Mouse (Mus musculus): ENCODE results near the gene Xpr1. TPM values are rescaled to one million over a fixed set of nuclear protein-coding genes. Genes with fewer than 3 reads are reported as not detected.

Xpr1 gene
- polyA plus RNA-seq, 1 experiment from 2014 or later = 2.3 TPM

- H3K4me1 ChIP-seq (ENCODE audit: insufficient read depth) = peaks cover 5% of the 10 kb centered on the region; the same call in 1 of the 2 replicates
- no peak overlapping the region for H3K4me3 ChIP-seq (ENCODE audit: low read depth, low read length)
- no peak overlapping the region for H3K4me2 ChIP-seq (ENCODE audit: low read depth, low read length)
- DNase-seq = no peak
- ATAC-seq = no peak
- no peak overlapping the region for H3K9ac ChIP-seq (replicated peaks)
- H3K36me3 ChIP-seq (replicated peaks; ENCODE audit: insufficient read depth, low read length) = no peaks in the 10 kb centered on the region
- H3K27ac ChIP-seq (ENCODE audit: low read depth) = no peak overlapping the region
- no peaks in the 10 kb centered on the region for H3K27me3 ChIP-seq (ENCODE audit: insufficient read depth, low read length)
- TF ChIP-seq CTCF (IDR thresholded peaks at IDR 0.05; ENCODE audit: low read depth) (no peak), EP300 (IDR thresholded peaks at IDR 0.05; ENCODE audit: low read depth) (no peak)
- WGBS (ENCODE audit: insufficient replicate concordance) = 80% methylated on average over 6 of the region's 6 CpGs
- no peaks in the 10 kb centered on the region for H3K9me3 ChIP-seq (ENCODE audit: low read length)
Observed at GRCm38 (mm10) chr1:155232786-155233185, 184.4 kb downstream of the Xpr1 start.

GRCm38 (mm10) chr1:155232385-155232784 is 184.8 kb downstream of the Xpr1 start:
- TF ChIP-seq CTCF (IDR thresholded peaks at IDR 0.05; ENCODE audit: low read depth) (no peak), EP300 (IDR thresholded peaks at IDR 0.05; ENCODE audit: low read depth) (no peak)
- 78% methylated on average over 12 of the region's 12 CpGs for WGBS (ENCODE audit: insufficient replicate concordance)
- no peak overlapping the region for H3K27ac ChIP-seq (ENCODE audit: low read depth)
- DNase-seq (no peak), ATAC-seq (no peak)
- no peaks in the 10 kb centered on the region for H3K9me3 ChIP-seq (ENCODE audit: low read length)
- H3K36me3 ChIP-seq (replicated peaks; ENCODE audit: insufficient read depth, low read length) = no peaks in the 10 kb centered on the region
- H3K4me3 ChIP-seq (ENCODE audit: low read depth, low read length) = no peak overlapping the region
- H3K4me1 ChIP-seq (ENCODE audit: insufficient read depth) = peaks cover 5% of the 10 kb centered on the region; the same call in 1 of the 2 replicates
- no peaks in the 10 kb centered on the region for H3K27me3 ChIP-seq (ENCODE audit: insufficient read depth, low read length)
- no peak overlapping the region for H3K4me2 ChIP-seq (ENCODE audit: low read depth, low read length)
- H3K9ac ChIP-seq (replicated peaks) = no peak overlapping the region

- TF ChIP-seq EP300 (IDR thresholded peaks at IDR 0.05; ENCODE audit: low read depth) = no peak
- TF ChIP-seq CTCF (IDR thresholded peaks at IDR 0.05; ENCODE audit: low read depth) = no peak
- no peak for DNase-seq
- no peak; the same call in 1 of the 2 replicates for ATAC-seq
- Histone ChIP-seq H3K9ac (replicated peaks) (no peak overlapping the region), H3K9me3 (ENCODE audit: low read length) (no peaks in the 10 kb centered on the region), H3K27ac (ENCODE audit: low read depth) (no peak overlapping the region), H3K36me3 (replicated peaks; ENCODE audit: insufficient read depth, low read length) (no peaks in the 10 kb centered on the region), H3K4me3 (ENCODE audit: low read depth, low read length) (no peak overlapping the region), H3K4me1 (ENCODE audit: insufficient read depth) (peaks cover 5% of the 10 kb centered on the region; the same call in 1 of the 2 replicates), H3K4me2 (ENCODE audit: low read depth, low read length) (no peak overlapping the region), H3K27me3 (ENCODE audit: insufficient read depth, low read length) (no peaks in the 10 kb centered on the region)
- WGBS (ENCODE audit: insufficient replicate concordance) = 62% methylated on average over 14 of the region's 14 CpGs
Observed at GRCm38 (mm10) chr1:155229464-155230411, 187.5 kb downstream of the Xpr1 start.

Small RNAs within 50 kb of the gene (microRNA-seq; reads per million reads assigned to microRNA genes)
- not detected for gene Gm22569

Other genes with a start within 250 kb of the Xpr1 start
- gene BC034090, start 173.0 kb downstream of the Xpr1 start, polyA plus RNA-seq (2015; fragmentation: Nextera tagmentation; extraction: Ambion mirVana) = 0.14 and 0.22 TPM in 2 replicates
- gene Acbd6, start 140.7 kb upstream of the Xpr1 start, polyA plus RNA-seq (2015; fragmentation: Nextera tagmentation; extraction: Ambion mirVana) = 34.3 and 38.3 TPM in 2 replicates